Mouse (Mus musculus): ENCODE results near the gene Stk35.
A peak's percentile ranks its signal among the peaks of the same experiment; 100 is the strongest.

Gene Stk35

GRCm38 (mm10) chr2:129800271-129800903 lies at the start of gene Stk35:
Stk35 (plus strand) TSS chr2:129800517.
- peak; percentile 57 for DNase-seq (ENCODE audit: low spot score)

GRCm38 (mm10) chr2:129782046-129782445 lies 18.3 kb upstream of the Stk35 start:
- no peak for DNase-seq (ENCODE audit: low spot score)

GRCm38 (mm10) chr2:129796501-129796900 lies 3.8 kb upstream of the Stk35 start:
- DNase-seq (ENCODE audit: low spot score): no peak

GRCm38 (mm10) chr2:129797709-129798108 lies 2.6 kb upstream of the Stk35 start:
- no peak for DNase-seq (ENCODE audit: low spot score)

GRCm38 (mm10) chr2:129798410-129798809 lies 1.9 kb upstream of the Stk35 start:
- DNase-seq (ENCODE audit: low spot score): no peak

- no peak for DNase-seq (ENCODE audit: low spot score)
These were observed 550 bp downstream of the Stk35 start for GRCm38 (mm10) chr2:129800904-129801230.

GRCm38 (mm10) chr2:129801231-129802029 lies 1.1 kb downstream of the Stk35 start:
- peak; percentile 88 for DNase-seq (ENCODE audit: low spot score)

GRCm38 (mm10) chr2:129805486-129805885 lies 5.2 kb downstream of the Stk35 start:
- no peak for DNase-seq (ENCODE audit: low spot score)

GRCm38 (mm10) chr2:129806486-129806885 lies 6.2 kb downstream of the Stk35 start:
- DNase-seq (ENCODE audit: low spot score): no peak

GRCm38 (mm10) chr2:129810563-129810962 lies 10.2 kb downstream of the Stk35 start:
- DNase-seq (ENCODE audit: low spot score): no peak

- no peak for DNase-seq (ENCODE audit: low spot score)
These were observed 13.7 kb downstream of the Stk35 start for GRCm38 (mm10) chr2:129814033-129814432.

- no peak for DNase-seq (ENCODE audit: low spot score)
These were observed 14.8 kb downstream of the Stk35 start for GRCm38 (mm10) chr2:129815076-129815475.

- DNase-seq (ENCODE audit: low spot score): no peak
These were observed 17.4 kb downstream of the Stk35 start for GRCm38 (mm10) chr2:129817603-129818257.

GRCm38 (mm10) chr2:129818868-129819267 lies 18.6 kb downstream of the Stk35 start:
- no peak for DNase-seq (ENCODE audit: low spot score)

- DNase-seq (ENCODE audit: low spot score): no peak
These were observed 19.2 kb downstream of the Stk35 start for GRCm38 (mm10) chr2:129819531-129819930.

GRCm38 (mm10) chr2:129819951-129820350 lies 19.6 kb downstream of the Stk35 start:
- DNase-seq (ENCODE audit: low spot score): no peak

- DNase-seq (ENCODE audit: low spot score): no peak
These were observed 20.7 kb downstream of the Stk35 start for GRCm38 (mm10) chr2:129821021-129821420.

- no peak for DNase-seq (ENCODE audit: low spot score)
These were observed 21.3 kb downstream of the Stk35 start for GRCm38 (mm10) chr2:129821568-129821967.

GRCm38 (mm10) chr2:129823310-129823709 lies 23.0 kb downstream of the Stk35 start:
- DNase-seq (ENCODE audit: low spot score): no peak

GRCm38 (mm10) chr2:129824254-129824653 lies 23.9 kb downstream of the Stk35 start:
- DNase-seq (ENCODE audit: low spot score): no peak

- DNase-seq (ENCODE audit: low spot score): no peak
These were observed 25.8 kb downstream of the Stk35 start for GRCm38 (mm10) chr2:129826141-129826540.

GRCm38 (mm10) chr2:129832993-129833392 lies 32.7 kb downstream of the Stk35 start:
- DNase-seq (ENCODE audit: low spot score): no peak

GRCm38 (mm10) chr2:129834221-129834620 lies 33.9 kb downstream of the Stk35 start:
- no peak for DNase-seq (ENCODE audit: low spot score)
